Mouse (Mus musculus): ENCODE results near the gene Fbxl16. TPM values are rescaled to one million over a fixed set of nuclear protein-coding genes. Genes with fewer than 3 reads are reported as not detected.

The Fbxl16 gene
- polyA plus RNA-seq, 1 experiment from 2014 or later = 7.2 TPM

DNA sequence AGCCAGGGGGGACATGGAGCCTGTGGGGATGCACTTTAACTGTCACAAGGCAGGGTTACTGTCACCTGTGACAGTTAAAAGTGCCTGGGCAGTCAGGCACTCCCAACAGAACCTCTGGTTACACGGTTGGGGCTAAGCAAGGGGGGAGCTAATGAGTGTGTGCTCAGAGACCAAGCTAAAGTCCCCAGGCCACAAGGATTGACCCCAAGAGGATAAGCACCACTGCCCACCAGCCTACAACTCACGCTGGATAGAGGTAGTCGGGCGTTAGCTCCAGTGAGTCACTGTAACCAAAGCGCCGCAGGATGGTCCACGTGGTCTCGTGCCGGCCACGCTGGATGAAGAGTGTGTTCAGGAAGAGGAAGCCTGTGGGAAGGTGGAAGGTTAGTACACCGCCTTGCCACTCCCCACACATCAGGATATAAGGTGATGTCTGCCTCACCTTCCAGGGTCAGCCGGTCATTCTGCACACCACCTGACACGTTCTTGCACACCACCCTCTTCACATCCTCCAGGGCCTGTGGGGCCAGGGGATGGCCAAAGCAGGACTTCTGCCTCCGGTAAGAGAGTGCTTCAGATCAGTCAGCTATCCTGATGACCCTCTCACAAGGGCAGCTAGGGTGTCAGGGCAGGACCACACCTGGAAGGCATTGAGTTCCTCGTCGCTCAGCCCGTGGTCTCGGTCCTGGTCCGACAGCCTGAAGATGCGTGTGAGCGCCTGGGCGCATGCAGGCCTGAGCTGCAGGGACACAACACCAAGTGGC lies 32.4 kb downstream of the Fbxl16 start, which contains the start of gene Gm20683:
TSS of gene Gm20683 (minus strand) at position 647 of the 764 bp plus-strand sequence.
- Histone ChIP-seq H3K4me1 (peaks cover 51% of the 10 kb centered on the region), H3K4me3 (no peak within 1 kb of the TSS; the same call in 1 of the 2 replicates), H3K9me3 (no peaks in the 10 kb centered on the region), H3K36me3 (replicated peaks) (peaks cover 75% of the 10 kb centered on the region), H3K27me3 (ENCODE audit: poor library complexity, severe bottlenecking) (no peaks in the 10 kb centered on the region), H3K27ac (no peak within 1 kb of the TSS)
- no peak for DNase-seq (ENCODE audit: extremely low spot score, low spot score)
- 94% methylated on average over 22 of the region's 22 CpGs for WGBS

- Histone ChIP-seq H3K36me3 (replicated peaks) (peaks cover 85% of the 10 kb centered on the region), H3K27me3 (ENCODE audit: poor library complexity, severe bottlenecking) (no peaks in the 10 kb centered on the region)
These were observed 33.6 kb downstream of the Fbxl16 start for GRCm38 (mm10) chr17:25842509-25842908.

DNA sequence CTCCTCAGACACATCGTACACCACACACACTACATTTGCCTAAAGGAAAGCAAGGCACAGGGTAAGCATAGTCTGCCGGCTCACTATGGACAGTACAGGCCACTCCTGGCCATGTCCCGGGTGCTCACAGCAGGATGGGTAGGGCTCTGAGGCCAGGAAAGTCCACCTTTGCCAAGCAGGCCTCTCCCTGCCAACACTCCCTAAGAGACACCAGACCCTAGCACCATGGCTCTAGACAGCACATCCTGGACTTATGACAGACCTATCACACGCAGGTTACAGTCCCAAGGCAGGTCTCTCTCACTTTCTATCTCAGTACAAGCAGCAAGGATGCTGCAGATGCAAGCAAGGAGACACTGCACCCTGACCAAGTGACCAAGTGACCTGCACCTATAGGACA lies 34.2 kb downstream of the Fbxl16 start:
- H3K4me3 ChIP-seq = peak overlapping the region; percentile 94
- no peaks in the 10 kb centered on the region for H3K27me3 ChIP-seq (ENCODE audit: poor library complexity, severe bottlenecking)
- H3K27ac ChIP-seq = no peak overlapping the region
- no peak for DNase-seq (ENCODE audit: extremely low spot score, low spot score)
- peaks cover 33% of the 10 kb centered on the region for H3K4me1 ChIP-seq
- H3K9me3 ChIP-seq = no peaks in the 10 kb centered on the region
- 94% methylated on average over 4 of the region's 4 CpGs for WGBS
- peaks cover 85% of the 10 kb centered on the region for H3K36me3 ChIP-seq (replicated peaks)

More at GRCm38 (mm10) chr17:25842509-25842908, 33.6 kb downstream of the Fbxl16 start:
- no peaks in the 10 kb centered on the region for H3K9me3 ChIP-seq
- H3K4me3 ChIP-seq = no peak overlapping the region
- DNase-seq (ENCODE audit: extremely low spot score, low spot score) = no peak
- WGBS = 76% methylated on average over 3 of the region's 3 CpGs
- peaks cover 39% of the 10 kb centered on the region for H3K4me1 ChIP-seq
- H3K27ac ChIP-seq = no peak overlapping the region

GRCm38 (mm10) chr17:25843636-25844395 lies 34.9 kb downstream of the Fbxl16 start:
- H3K9me3 ChIP-seq = no peaks in the 10 kb centered on the region
- H3K36me3 ChIP-seq (replicated peaks) = peaks cover 85% of the 10 kb centered on the region
- peak overlapping the region; percentile 93 for H3K27ac ChIP-seq
- 4% methylated on average over 38 of the region's 38 CpGs for WGBS
- H3K27me3 ChIP-seq (ENCODE audit: poor library complexity, severe bottlenecking) = no peaks in the 10 kb centered on the region
- H3K4me3 ChIP-seq = peak overlapping the region; percentile 94
- no peak for DNase-seq (ENCODE audit: extremely low spot score, low spot score)
- peaks cover 31% of the 10 kb centered on the region for H3K4me1 ChIP-seq

DNA sequence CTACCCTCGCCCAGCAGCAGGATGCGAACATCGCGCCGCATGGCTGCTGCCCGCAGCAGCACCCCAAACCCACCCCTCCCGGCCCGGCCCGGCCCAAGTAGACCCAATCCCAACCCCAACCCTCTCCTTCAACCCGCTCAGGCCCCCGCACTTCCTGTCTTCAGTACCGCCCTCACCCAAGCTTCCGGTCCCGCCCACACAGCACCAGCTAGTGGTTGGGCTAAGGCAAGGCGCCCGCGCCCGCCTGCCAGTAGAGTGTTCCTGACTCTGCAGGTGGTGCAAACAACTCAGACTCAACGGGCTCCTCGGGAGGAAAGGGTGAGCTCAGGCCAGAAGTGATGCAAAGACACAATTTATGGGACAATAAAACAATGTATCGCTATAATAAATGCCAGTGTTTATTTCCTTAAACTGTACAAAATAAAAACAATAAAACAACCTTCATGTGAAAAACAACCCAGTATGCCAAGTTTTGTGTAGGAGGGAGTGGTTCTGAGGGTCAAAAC lies 35.6 kb downstream of the Fbxl16 start, which contains the start of gene Rhot2:
TSS of gene Rhot2 (minus strand) at position 456 of the 506 bp plus-strand sequence.
- H3K36me3 ChIP-seq (replicated peaks) = peaks cover 85% of the 10 kb centered on the region
- under 1% methylated on average over 21 of the region's 21 CpGs for WGBS

GRCm38 (mm10) chr17:25860229-25860628 lies 51.3 kb downstream of the Fbxl16 start:
- H3K4me1 ChIP-seq = peaks cover 32% of the 10 kb centered on the region
- DNase-seq (ENCODE audit: extremely low spot score, low spot score) = no peak
- WGBS = 95% methylated on average over 6 of the region's 6 CpGs
- H3K27ac ChIP-seq = peak overlapping the region; percentile 94
- H3K36me3 ChIP-seq (replicated peaks) = peaks cover 45% of the 10 kb centered on the region
- H3K9me3 ChIP-seq = no peaks in the 10 kb centered on the region
- peak overlapping the region; percentile 84 for H3K4me3 ChIP-seq
- no peaks in the 10 kb centered on the region for H3K27me3 ChIP-seq (ENCODE audit: poor library complexity, severe bottlenecking)

More for the DNA sequence above, 35.6 kb downstream of the Fbxl16 start, which contains the start of gene Rhot2:
- peaks cover 24% of the 10 kb centered on the region for H3K4me1 ChIP-seq
- peak within 1 kb of the TSS; percentile 93 for H3K27ac ChIP-seq
- DNase-seq (ENCODE audit: extremely low spot score, low spot score) = peak; percentile 94
- no peaks in the 10 kb centered on the region for H3K9me3 ChIP-seq
- no peaks in the 10 kb centered on the region for H3K27me3 ChIP-seq (ENCODE audit: poor library complexity, severe bottlenecking)
- H3K4me3 ChIP-seq = peak within 1 kb of the TSS; percentile 94

GRCm38 (mm10) chr17:25860832-25861703 lies 52.2 kb downstream of the Fbxl16 start, which contains the start of gene Wdr90:
TSS of gene Wdr90 (minus strand) at chr17:25861501.
- Histone ChIP-seq H3K27ac (peak within 1 kb of the TSS; percentile 94), H3K4me1 (peaks cover 38% of the 10 kb centered on the region), H3K9me3 (no peaks in the 10 kb centered on the region), H3K4me3 (peak within 1 kb of the TSS; percentile 84), H3K36me3 (replicated peaks) (peaks cover 37% of the 10 kb centered on the region), H3K27me3 (ENCODE audit: poor library complexity, severe bottlenecking) (no peaks in the 10 kb centered on the region)
- DNase-seq (ENCODE audit: extremely low spot score, low spot score) = peak; percentile 92
- WGBS = 3% methylated on average over 65 of the region's 65 CpGs

DNA sequence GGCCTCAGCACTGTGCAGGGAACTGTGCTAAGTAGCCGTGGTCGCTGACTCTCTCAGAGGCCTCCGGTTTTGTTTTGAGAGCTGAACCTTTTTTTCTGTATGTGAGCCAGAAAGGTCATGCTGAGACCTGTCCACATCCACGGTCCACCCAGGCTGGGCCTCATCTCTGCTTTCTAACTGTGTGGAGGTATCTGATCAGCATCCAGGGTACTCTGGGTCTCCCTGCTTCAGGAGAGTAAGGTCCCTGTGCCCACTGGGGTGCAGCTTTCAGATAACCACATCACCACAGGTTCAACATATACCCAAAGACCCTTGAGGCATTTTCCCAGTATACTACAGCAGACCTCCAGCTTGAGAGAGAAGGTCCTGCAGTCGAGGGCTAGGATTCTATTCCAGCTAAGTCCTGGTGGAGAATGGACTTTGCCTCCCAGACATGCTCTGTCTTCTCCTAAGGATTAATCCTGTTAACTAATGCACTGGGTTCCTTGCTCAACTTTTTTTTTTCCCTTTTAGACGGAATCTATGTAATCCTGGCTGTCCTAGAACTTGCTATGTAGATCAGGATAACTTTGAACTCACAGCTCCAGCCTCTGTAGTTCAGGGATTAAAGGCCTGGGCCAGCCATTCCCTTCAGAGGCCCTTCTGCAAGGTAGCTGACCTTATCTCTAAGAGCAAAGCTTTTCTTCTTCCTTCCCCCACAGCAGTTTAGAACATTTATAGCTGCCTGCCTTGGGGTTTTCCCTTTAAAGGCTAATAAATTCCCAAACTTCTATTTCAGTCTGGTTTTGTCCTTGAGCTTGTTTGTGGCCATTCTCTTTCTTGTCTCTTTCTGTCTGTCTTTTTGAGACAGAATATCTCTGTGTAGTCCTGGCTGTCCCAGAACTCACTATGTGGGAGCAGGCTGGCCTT lies 53.1 kb downstream of the Fbxl16 start:
- peak overlapping the region; percentile 94 for H3K27ac ChIP-seq
- no peak for DNase-seq (ENCODE audit: extremely low spot score, low spot score)
- H3K4me1 ChIP-seq = peaks cover 46% of the 10 kb centered on the region
- H3K27me3 ChIP-seq (ENCODE audit: poor library complexity, severe bottlenecking) = no peaks in the 10 kb centered on the region
- WGBS = 11% methylated on average over 6 of the region's 6 CpGs
- H3K36me3 ChIP-seq (replicated peaks) = peaks cover 30% of the 10 kb centered on the region
- no peaks in the 10 kb centered on the region for H3K9me3 ChIP-seq
- H3K4me3 ChIP-seq = peak overlapping the region; percentile 84

GRCm38 (mm10) chr17:25863681-25864080 lies 54.8 kb downstream of the Fbxl16 start:
- peaks cover 64% of the 10 kb centered on the region for H3K4me1 ChIP-seq
- peaks cover 15% of the 10 kb centered on the region for H3K36me3 ChIP-seq (replicated peaks)
- no peak for DNase-seq (ENCODE audit: extremely low spot score, low spot score)
- H3K9me3 ChIP-seq = no peaks in the 10 kb centered on the region
- WGBS = 93% methylated on average over 6 of the region's 6 CpGs
- H3K4me3 ChIP-seq = no peak overlapping the region
- H3K27me3 ChIP-seq (ENCODE audit: poor library complexity, severe bottlenecking) = no peaks in the 10 kb centered on the region
- no peak overlapping the region for H3K27ac ChIP-seq

DNA sequence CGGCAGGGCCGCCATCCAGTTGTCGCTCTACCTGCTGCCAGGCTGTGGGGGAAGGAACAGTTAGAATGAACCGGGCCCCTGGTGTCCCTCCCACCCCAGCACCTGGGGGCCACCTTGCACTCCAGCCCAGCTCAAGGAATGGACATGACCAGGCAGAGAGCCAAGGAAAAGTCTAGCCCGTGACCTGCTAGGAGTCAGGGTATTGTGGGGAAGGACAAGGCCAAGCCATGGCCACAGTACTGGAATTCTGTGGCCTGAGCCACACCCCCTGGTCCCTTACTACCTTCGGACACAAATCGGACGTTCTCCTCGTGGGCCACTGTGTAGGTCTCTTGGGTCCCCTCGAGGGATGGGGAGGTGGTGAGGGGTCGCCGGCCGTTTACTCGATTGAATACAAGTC lies 55.4 kb downstream of the Fbxl16 start:
- Histone ChIP-seq H3K9me3 (no peaks in the 10 kb centered on the region), H3K4me3 (no peak overlapping the region), H3K4me1 (peaks cover 68% of the 10 kb centered on the region), H3K27me3 (ENCODE audit: poor library complexity, severe bottlenecking) (no peaks in the 10 kb centered on the region), H3K27ac (no peak overlapping the region), H3K36me3 (replicated peaks) (peaks cover 9% of the 10 kb centered on the region)
- DNase-seq (ENCODE audit: extremely low spot score, low spot score) = no peak
- WGBS = 92% methylated on average over 14 of the region's 14 CpGs

GRCm38 (mm10) chr17:25865288-25865687 lies 56.4 kb downstream of the Fbxl16 start:
- Histone ChIP-seq H3K4me1 (peaks cover 62% of the 10 kb centered on the region), H3K27ac (no peak overlapping the region), H3K4me3 (peak overlapping the region; percentile 10), H3K36me3 (replicated peaks) (peaks cover 5% of the 10 kb centered on the region; the same call in 1 of the 2 replicates), H3K27me3 (ENCODE audit: poor library complexity, severe bottlenecking) (no peaks in the 10 kb centered on the region), H3K9me3 (no peaks in the 10 kb centered on the region)
- no peak for DNase-seq (ENCODE audit: extremely low spot score, low spot score)
- 91% methylated on average over 11 of the region's 11 CpGs for WGBS
